Mouse (Mus musculus): ENCODE results near the gene Gm45234.

DNA sequence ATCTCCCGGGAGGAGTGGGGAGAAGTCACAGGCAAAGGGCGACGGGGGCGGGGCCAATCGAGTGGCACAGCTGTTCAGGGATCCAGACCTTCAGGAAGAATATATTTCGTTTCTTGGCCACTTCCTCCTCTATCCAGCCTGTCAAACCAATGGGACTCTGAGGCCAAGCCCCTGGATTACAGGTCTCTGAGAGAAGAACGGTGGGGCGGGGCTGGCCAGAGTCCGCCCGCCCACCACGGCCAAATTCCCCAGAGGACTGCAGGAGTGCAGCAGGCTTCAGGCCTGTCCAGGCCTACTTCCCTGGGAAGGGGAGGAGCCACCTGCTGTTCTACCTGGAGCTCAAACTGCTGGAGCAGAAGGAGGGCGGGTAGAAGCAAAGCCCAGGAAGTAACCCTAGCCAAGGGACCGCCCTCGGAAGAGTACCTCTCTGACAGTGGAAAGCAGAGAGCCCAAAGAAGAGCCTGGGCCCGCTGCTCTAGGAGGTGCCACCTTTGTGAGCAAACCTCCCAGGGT lies 17.3 kb downstream of the Gm45234 start, which contains the start of gene Ptpn6:
- TF ChIP-seq MAX (IDR thresholded peaks at IDR 0.05; ENCODE audit: low read depth) = no peak
- TF ChIP-seq SRF (IDR thresholded peaks at IDR 0.05; ENCODE audit: control insufficient read depth, insufficient read length, low read depth) = no peak
- TF ChIP-seq POLR2A (IDR thresholded peaks at IDR 0.05; ENCODE audit: insufficient read length, low read depth) = no peak
- no peak for TF ChIP-seq E2F4 (IDR thresholded peaks at IDR 0.05; ENCODE audit: insufficient read depth)
- TF ChIP-seq POLR2AphosphoS2 (IDR thresholded peaks at IDR 0.05; ENCODE audit: insufficient read length, low read depth) = no peak
- TF ChIP-seq TCF12 (IDR thresholded peaks at IDR 0.05; ENCODE audit: insufficient read depth, poor library complexity, severe bottlenecking) = no peak
- TF ChIP-seq USF1 (IDR thresholded peaks at IDR 0.05; ENCODE audit: low read depth) = no peak
- peak in 1 of 3 experiments; percentile 32 for TF ChIP-seq MYOD1 (IDR thresholded peaks at IDR 0.05; ENCODE audit: control insufficient read depth in 1 of 3, insufficient read length in 2 of 3, low read depth in 2 of 3)
- no peak for TF ChIP-seq TCF3 (IDR thresholded peaks at IDR 0.05; ENCODE audit: insufficient read length, low read depth)
- no peak for TF ChIP-seq CEBPB (IDR thresholded peaks at IDR 0.05; ENCODE audit: insufficient read depth, poor library complexity, severe bottlenecking)
- peak in 1 of 3 experiments; percentile 42 for TF ChIP-seq MYOG (IDR thresholded peaks at IDR 0.05; ENCODE audit: control insufficient read depth in 1 of 3, insufficient read depth in 1 of 3, insufficient read length in 2 of 3, low read depth in 2 of 3)

Data from myocyte (in vitro differentiated cells).